15 mouse cellular contexts compared by ENCODE assay signal in genomic region chr9:74058269-74058871, GRCm38 (mm10). TPM values are rescaled to one million over a fixed set of nuclear protein-coding genes. Genes with fewer than 3 reads are reported as not detected.
DNase-seq lines count a peak whose midpoint lies in the region; ATAC-seq and TF ChIP-seq lines count a peak whose summit lies in the region.
"Had no signal": no experiment of that assay in that cellular context is flagged by ENCODE, and none has a peak within 500 bp of the region (broad histone marks: within the 10 kb centered on the region; RNA-seq: fewer than 3 reads in every experiment).

No protein-coding gene starts in this region.

- peak; percentile 70 for ATAC-seq in heart, embryonic 16.5 days (replicated peaks; ENCODE audit: extremely low read depth, insufficient read depth, low FRiP score)
- no peak for ATAC-seq in kidney, embryonic 16.5 days (ENCODE audit: low FRiP score, low TSS enrichment)
- no peak for ATAC-seq in midbrain, postnatal 0 days (ENCODE audit: low FRiP score)
- ATAC-seq: CD4-positive, CD25-positive, alpha-beta regulatory T cell, adult 4 months had no signal

- no peak for TF ChIP-seq CTCF in midbrain, postnatal 0 days (IDR thresholded peaks at IDR 0.05)

- no peaks in the 10 kb centered on the region for H3K27me3 ChIP-seq in heart, embryonic 16.5 days (ENCODE audit: control insufficient read depth, insufficient read depth, low read length)
- H3K27me3 ChIP-seq in kidney, embryonic 16.5 days (ENCODE audit: insufficient read depth, low read length): no peaks in the 10 kb centered on the region
- H3K27me3 ChIP-seq in midbrain, postnatal 0 days (ENCODE audit: insufficient read depth, low read length): no peaks in the 10 kb centered on the region
- H3K27me3 ChIP-seq: limb, embryonic 15.5 days had no signal

- H3K27ac ChIP-seq in heart, embryonic 16.5 days (ENCODE audit: low read length): peak overlapping the region; percentile 57
- no peak overlapping the region for H3K27ac ChIP-seq in kidney, embryonic 16.5 days (ENCODE audit: low read length)
- no peak overlapping the region for H3K27ac ChIP-seq in midbrain, postnatal 0 days (ENCODE audit: low read depth, low read length)
- H3K27ac ChIP-seq: layer of hippocampus, adult 2 months; limb, embryonic 15.5 days had no signal

- no peaks in the 10 kb centered on the region for H3K9me3 ChIP-seq in heart, embryonic 16.5 days (replicated peaks; ENCODE audit: control insufficient read depth, low read length)
- H3K9me3 ChIP-seq in kidney, embryonic 16.5 days (ENCODE audit: low read length): no peaks in the 10 kb centered on the region
- no peaks in the 10 kb centered on the region for H3K9me3 ChIP-seq in midbrain, postnatal 0 days (ENCODE audit: low read length)
- H3K9me3 ChIP-seq: limb, embryonic 15.5 days had no signal

- no peaks in the 10 kb centered on the region for H3K36me3 ChIP-seq in heart, embryonic 16.5 days (ENCODE audit: control insufficient read depth, insufficient read depth)
- H3K36me3 ChIP-seq in kidney, embryonic 16.5 days (ENCODE audit: insufficient read depth, low read length): no peaks in the 10 kb centered on the region
- H3K36me3 ChIP-seq in midbrain, postnatal 0 days (ENCODE audit: insufficient read depth, low read length): no peaks in the 10 kb centered on the region
- H3K36me3 ChIP-seq: limb, embryonic 15.5 days had no signal

- H3K4me1 ChIP-seq in heart, embryonic 16.5 days (ENCODE audit: control insufficient read depth, insufficient read depth, low read length): peaks cover 2% of the 10 kb centered on the region
- H3K4me1 ChIP-seq in kidney, embryonic 16.5 days (ENCODE audit: insufficient read depth, low read length): no peaks in the 10 kb centered on the region
- peaks cover 12% of the 10 kb centered on the region; the same call in 1 of the 2 replicates for H3K4me1 ChIP-seq in midbrain, postnatal 0 days (ENCODE audit: insufficient read depth, low read length)
- H3K4me1 ChIP-seq: limb, embryonic 15.5 days had no signal

- H3K4me3 ChIP-seq in heart, embryonic 16.5 days (ENCODE audit: low read length): no peak overlapping the region
- no peak overlapping the region for H3K4me3 ChIP-seq in kidney, embryonic 16.5 days (ENCODE audit: low read length)
- no peak overlapping the region for H3K4me3 ChIP-seq in midbrain, postnatal 0 days (ENCODE audit: low read depth, low read length)
- H3K4me3 ChIP-seq: layer of hippocampus, adult 2 months; limb, embryonic 15.5 days had no signal

- no peak overlapping the region for H3K9ac ChIP-seq in heart, embryonic 16.5 days (ENCODE audit: low read length)
- no peak overlapping the region for H3K9ac ChIP-seq in kidney, embryonic 16.5 days (replicated peaks; ENCODE audit: low read length)
- H3K9ac ChIP-seq in midbrain, postnatal 0 days (replicated peaks; ENCODE audit: low read length, poor library complexity, severe bottlenecking): no peak overlapping the region
- H3K9ac ChIP-seq: forebrain, postnatal 0 days; limb, embryonic 15.5 days had no signal

- H3K4me2 ChIP-seq in heart, embryonic 16.5 days (ENCODE audit: low read depth, low read length): no peak overlapping the region
- H3K4me2 ChIP-seq in kidney, embryonic 16.5 days (replicated peaks; ENCODE audit: low read depth, low read length): no peak overlapping the region
- H3K4me2 ChIP-seq in midbrain, postnatal 0 days (ENCODE audit: low read depth, low read length, poor library complexity, severe bottlenecking): no peak overlapping the region
- H3K4me2 ChIP-seq: limb, embryonic 15.5 days had no signal

- 20% methylated on average over 5 of the region's 5 CpGs for WGBS in heart, embryonic 16.5 days
- 62% methylated on average over 5 of the region's 5 CpGs for WGBS in kidney, embryonic 16.5 days
- WGBS in midbrain, postnatal 0 days: 28% methylated on average over 5 of the region's 5 CpGs

- no peak for DNase-seq in heart, adult 11 months
- peak; percentile 35 to 46 for DNase-seq in kidney, adult 8-10 months
- peak; percentile 25 for DNase-seq in kidney, postnatal 10 days
- peak; percentile 64 for DNase-seq in midbrain, postnatal 0 days (ENCODE audit: low spot score)
- DNase-seq in layer of hippocampus, postnatal 10 days (ENCODE audit: low spot score in 2 of 2): no peak
- DNase-seq: cerebellum, adult 9-10 months; forebrain, postnatal 0 days; gastrocnemius, postnatal 25 days; lung, adult 18-20 months; thymus, adult 2 months had no signal

RNA-seq across cellular contexts. Expression of gene Wdr72, which starts 51.8 kb away (rescaled TPM):
- polyA plus RNA-seq in heart, embryonic 16.5 days (2015; fragmentation: Nextera tagmentation; extraction: Ambion mirVana): 1.5 and 2.0 TPM in 2 replicates
- 2.2 TPM in 2 replicates for polyA plus RNA-seq in kidney, embryonic 16.5 days (2015; fragmentation: Nextera tagmentation; extraction: Ambion mirVana)
- 0.27 and 0.52 TPM in 2 replicates for total RNA-seq in midbrain, postnatal 0 days (2014; rRNA removed)
- polyA plus RNA-seq in midbrain, postnatal 0 days (2015; fragmentation: Nextera tagmentation; extraction: Ambion mirVana): 0.32 and 0.42 TPM in 2 replicates
- total RNA-seq in layer of hippocampus, postnatal 10 days (2021): under 1 TPM in 1 of 2 experiments, not detected in 1; 0.30 TPM
- total RNA-seq: layer of hippocampus, adult 2 months had no signal
- polyA plus RNA-seq: CD4-positive, CD25-positive, alpha-beta regulatory T cell, adult 4 months had no signal

Comparison
In these comparisons a context has a peak if more than half of its experiments do, and no peak if none do; other contexts are left out.
1. DNase-seq: peak in kidney, adult 8-10 months (2 of 2), kidney, postnatal 10 days (single experiment) and midbrain, postnatal 0 days (single experiment); none in heart, adult 11 months (single experiment) and layer of hippocampus, postnatal 10 days (0 of 2).